Mouse (Mus musculus) midbrain, embryonic 13.5 days (tissue): ENCODE measurements around the gene Olfr93. TPM values are rescaled to one million over a fixed set of nuclear protein-coding genes. Genes with fewer than 3 reads are reported as not detected.
A peak's percentile ranks its signal among the peaks of the same experiment; 100 is the strongest.
"Not testable (repeated sequence)": the region's sequence is repeated elsewhere in the genome, so short reads cannot be mapped to it uniquely, and the experiment has no call there.

Experiments used
- ATAC-seq: fragments of 200-750 bp; cut with Nextera tagmentation; 2 replicates; pipeline ENCODE4 v1.8.0; 2017; ENCODE audit warnings: mild to moderate bottlenecking, moderate TSS enrichment, moderate library complexity
- H3K27ac ChIP-seq: fragments of 300-500 bp; sonication (generic); 2 replicates; pipeline ENCODE4 v1.5.1; 2015; ENCODE audit warnings: inconsistent platforms, mild to moderate bottlenecking, moderate library complexity
- H3K27me3 ChIP-seq: fragments of 300-500 bp; sonication (generic); 2 replicates; pipeline ENCODE4 v1.6.1; 2015; ENCODE audit warnings: mild to moderate bottlenecking, inconsistent platforms
- H3K36me3 ChIP-seq: fragments of 300-500 bp; sonication (generic); 2 replicates; pipeline ENCODE4 v1.6.1; 2015; ENCODE audit warnings: mild to moderate bottlenecking, inconsistent platforms
- H3K4me1 ChIP-seq: fragments of 300-500 bp; sonication (generic); replicated peaks from 2 replicates; pipeline ENCODE4 v1.6.1; 2015; ENCODE audit warnings: inconsistent platforms
- H3K4me2 ChIP-seq: fragments of 300-500 bp; sonication (generic); replicated peaks from 2 replicates; pipeline ENCODE4 v1.6.1; 2015; ENCODE audit warnings: moderate library complexity, mild to moderate bottlenecking, inconsistent platforms
- H3K4me3 ChIP-seq: fragments of 300-500 bp; sonication (generic); replicated peaks from 2 replicates; pipeline ENCODE4 v1.5.1; 2015; ENCODE audit warnings: mild to moderate bottlenecking, inconsistent platforms
- H3K9ac ChIP-seq: fragments of 300-500 bp; sonication (generic); replicated peaks from 2 replicates; pipeline ENCODE4 v1.6.1; 2015; ENCODE audit warnings: mild to moderate bottlenecking, inconsistent platforms
- H3K9me3 ChIP-seq: fragments of 300-500 bp; sonication (generic); 2 replicates; pipeline ENCODE4 v1.6.1; 2016; ENCODE audit warnings: mild to moderate bottlenecking, inconsistent platforms
- WGBS: fragments of 180-500 bp; shearing (Covaris S2); methylation state at CpG from one replicate; pipeline ENCODE4 v1.1.7; 2015; 5-methylcytosine and 5-hydroxymethylcytosine counted together
- polyA plus RNA-seq: library from polyadenylated mRNA; unstranded; fragments of >200 nt; fragmentation: Nextera tagmentation; extraction: Ambion mirVana; gene quantifications from 2 replicates; pipeline ENCODE4 v1.2.1, GENCODE M21; 2015

The Olfr93 gene
- polyA plus RNA-seq = not detected in 2 replicates

DNA sequence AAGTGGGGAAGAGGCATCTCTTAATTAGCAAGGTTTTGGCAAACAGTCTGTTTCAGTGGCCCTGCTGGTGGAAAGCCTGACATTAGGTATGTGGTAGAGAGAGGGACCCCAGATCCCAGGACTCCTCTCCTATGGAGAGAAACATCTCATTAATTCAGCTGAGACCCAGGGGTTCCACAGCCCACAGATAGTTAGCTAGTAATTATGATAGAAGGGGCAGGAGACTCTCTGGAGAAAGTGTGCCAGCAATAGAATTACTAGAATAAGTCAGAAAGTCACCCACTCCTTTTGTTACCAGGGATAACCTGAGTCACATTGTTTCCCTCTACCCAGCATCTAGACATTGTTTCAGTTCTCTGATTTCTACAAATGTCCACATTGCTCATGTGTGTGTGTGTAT is at the start of gene Olfr93:
TSS of gene Olfr93 (minus strand) at position 101 of the 400 bp plus-strand sequence.
- no peak for ATAC-seq
- H3K27ac ChIP-seq = no peak within 1 kb of the TSS
- H3K4me3 ChIP-seq = no peak within 1 kb of the TSS
- no peaks in the 10 kb centered on the region for H3K4me1 ChIP-seq
- no peaks in the 10 kb centered on the region for H3K9me3 ChIP-seq
- no peak within 1 kb of the TSS for H3K4me2 ChIP-seq
- no peaks in the 10 kb centered on the region for H3K36me3 ChIP-seq
- H3K27me3 ChIP-seq = no peaks in the 10 kb centered on the region
- H3K9ac ChIP-seq = no peak within 1 kb of the TSS

DNA sequence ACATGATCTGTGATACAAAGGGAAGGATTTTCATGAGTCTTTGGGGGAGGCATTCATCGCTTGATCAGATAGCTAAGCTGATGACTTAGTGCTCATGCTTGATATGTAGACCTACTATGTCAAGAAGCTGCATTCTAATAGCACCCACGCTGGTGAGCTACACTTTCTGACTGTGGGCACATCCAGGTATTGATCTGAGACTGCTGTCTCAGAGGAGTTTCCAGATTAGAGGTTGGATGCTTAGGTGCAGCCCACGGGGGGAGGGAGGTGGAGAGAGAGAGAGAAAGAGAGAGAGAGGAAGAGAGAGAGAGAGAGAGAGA is 42.6 kb upstream of the Olfr93 start:
- no peak overlapping the region for H3K4me3 ChIP-seq
- no peaks in the 10 kb centered on the region for H3K36me3 ChIP-seq
- 31% methylated on average over 3 of the region's 3 CpGs for WGBS
- no peaks in the 10 kb centered on the region for H3K4me1 ChIP-seq
- H3K9me3 ChIP-seq = no peaks in the 10 kb centered on the region
- H3K9ac ChIP-seq = no peak overlapping the region
- H3K27me3 ChIP-seq = peaks cover 4% of the 10 kb centered on the region
- H3K27ac ChIP-seq = no peak overlapping the region
- H3K4me2 ChIP-seq = no peak overlapping the region
- peak; percentile 68 for ATAC-seq

DNA sequence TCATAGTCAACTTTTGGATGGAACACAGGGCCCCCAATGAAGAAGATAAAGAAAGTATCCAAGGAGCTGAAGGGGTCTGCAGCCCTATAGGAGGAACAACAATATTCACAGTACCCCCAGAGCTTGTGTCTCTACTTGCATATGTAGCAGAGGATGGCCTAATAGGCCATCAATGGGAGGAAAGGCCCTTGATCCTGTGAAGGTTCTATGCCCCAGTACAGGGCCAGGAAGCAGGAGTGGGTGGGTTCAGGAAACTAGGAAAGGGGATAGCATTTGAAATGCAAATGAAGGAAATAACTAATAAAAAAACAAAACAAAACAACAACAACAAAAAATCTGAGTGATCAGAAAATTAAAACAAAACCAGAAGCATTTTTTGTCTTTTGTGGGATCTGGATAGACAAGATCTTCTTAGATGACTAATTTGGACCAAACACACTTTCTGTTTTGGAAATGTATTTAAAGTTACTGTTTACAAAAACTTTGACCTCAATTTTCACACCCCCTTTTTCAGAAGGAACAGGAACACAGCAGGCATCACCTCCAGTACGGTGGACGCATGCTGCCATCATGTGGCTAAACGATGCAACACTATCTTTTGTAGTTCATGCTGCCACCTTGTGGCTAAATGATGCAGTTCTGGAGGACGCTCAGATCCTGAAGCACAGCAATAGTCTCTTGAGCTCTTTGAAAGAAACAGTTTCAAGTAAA is 42.1 kb upstream of the Olfr93 start:
- WGBS = 2% methylated on average over 4 of the region's 4 CpGs

DNA sequence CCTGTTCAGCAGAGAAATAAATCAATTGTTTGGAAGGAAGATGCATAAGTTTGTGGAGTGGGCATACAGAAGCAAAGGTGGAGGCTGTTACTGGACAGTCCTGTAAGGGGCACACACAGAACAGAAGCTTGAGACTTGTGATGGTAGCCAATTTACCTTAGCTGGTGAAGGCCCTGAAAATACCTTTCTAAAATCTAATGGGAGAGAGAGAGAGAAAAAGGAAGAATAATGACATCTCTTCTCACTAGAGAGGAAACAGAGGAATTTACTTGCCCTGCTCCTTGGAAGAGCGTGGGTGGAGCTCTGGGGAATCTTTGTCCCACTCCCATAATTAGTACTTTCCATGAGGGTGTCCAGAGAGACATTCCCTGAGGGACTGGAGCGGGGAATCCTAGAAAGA is 39.6 kb upstream of the Olfr93 start, which contains the start of gene Olfr94:
TSS of gene Olfr94 (minus strand) at position 101 of the 400 bp plus-strand sequence.
- Histone ChIP-seq H3K4me1 (0 out of 2 replicates have a peak, but pooled peaks cover 6% of the 10 kb centered on the region), H3K36me3 (no peaks in the 10 kb centered on the region), H3K9ac (no peak within 1 kb of the TSS), H3K27me3 (peaks cover 32% of the 10 kb centered on the region), H3K4me2 (no peak within 1 kb of the TSS), H3K27ac (no peak within 1 kb of the TSS), H3K9me3 (no peaks in the 10 kb centered on the region), H3K4me3 (no peak within 1 kb of the TSS)
- ATAC-seq = no peak
- WGBS = 87% methylated on average over 2 of the region's 2 CpGs

More for the DNA sequence above, 42.1 kb upstream of the Olfr93 start:
- no peaks in the 10 kb centered on the region for H3K36me3 ChIP-seq
- H3K9me3 ChIP-seq = no peaks in the 10 kb centered on the region
- peak; percentile 91 for ATAC-seq
- no peak overlapping the region for H3K4me2 ChIP-seq
- H3K27me3 ChIP-seq = peaks cover 9% of the 10 kb centered on the region
- no peak overlapping the region for H3K4me3 ChIP-seq
- no peaks in the 10 kb centered on the region for H3K4me1 ChIP-seq
- H3K27ac ChIP-seq = no peak overlapping the region
- H3K9ac ChIP-seq = no peak overlapping the region

DNA sequence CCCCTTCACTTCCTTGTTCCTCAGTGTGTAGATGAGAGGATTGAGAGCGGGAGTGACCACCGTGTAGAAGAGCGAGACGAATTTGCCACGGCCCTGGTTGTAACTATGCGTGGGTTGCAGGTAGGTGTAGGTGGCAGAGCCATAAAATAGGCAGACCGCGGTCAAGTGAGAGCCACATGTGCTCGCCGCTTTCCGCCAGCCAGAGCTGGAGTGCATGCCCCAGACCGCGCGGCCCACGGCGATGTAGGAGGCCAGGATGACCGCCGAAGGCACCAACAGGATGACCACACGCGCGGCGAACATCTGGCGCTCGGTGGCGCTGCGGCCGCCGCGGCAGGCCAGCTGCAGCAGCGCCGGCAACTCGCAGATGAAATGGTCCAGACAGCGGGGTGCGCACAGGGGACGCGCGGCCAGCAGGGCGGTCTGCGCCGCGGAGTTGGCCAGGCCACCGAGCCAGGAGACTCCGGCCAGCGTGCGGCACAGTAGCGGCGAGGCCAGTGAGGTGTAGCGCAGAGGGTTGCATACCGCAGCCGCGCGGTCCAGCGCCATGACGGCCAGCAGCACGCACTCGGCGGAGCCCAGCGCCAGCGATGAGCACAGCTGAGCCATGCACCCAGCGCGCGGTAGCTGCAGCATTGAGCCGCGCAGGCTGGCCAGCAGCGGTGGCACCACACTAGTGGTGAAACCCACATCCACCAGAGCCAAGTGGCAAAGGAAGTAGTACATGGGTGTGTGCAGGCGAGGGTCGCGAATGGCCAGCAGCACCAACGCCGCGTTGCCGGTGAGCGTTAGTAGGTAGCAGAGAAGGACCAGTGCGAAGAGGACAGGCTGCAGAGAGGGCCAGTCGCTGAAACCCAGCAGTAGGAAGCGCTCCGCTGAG is 35.8 kb upstream of the Olfr93 start:
- H3K9ac ChIP-seq = peak overlapping the region; percentile 75
- H3K27me3 ChIP-seq = peaks cover 48% of the 10 kb centered on the region
- peak; percentile 96 for ATAC-seq
- peak overlapping the region; percentile 91 for H3K4me2 ChIP-seq
- peak overlapping the region; percentile 66 for H3K4me3 ChIP-seq
- H3K36me3 ChIP-seq = no peaks in the 10 kb centered on the region
- no peaks in the 10 kb centered on the region for H3K9me3 ChIP-seq
- 0 out of 2 replicates have a peak, but pooled peaks cover 6% of the 10 kb centered on the region for H3K4me1 ChIP-seq
- under 1% methylated on average over 76 of the region's 77 CpGs for WGBS
- H3K27ac ChIP-seq = peak overlapping the region; percentile 69

DNA sequence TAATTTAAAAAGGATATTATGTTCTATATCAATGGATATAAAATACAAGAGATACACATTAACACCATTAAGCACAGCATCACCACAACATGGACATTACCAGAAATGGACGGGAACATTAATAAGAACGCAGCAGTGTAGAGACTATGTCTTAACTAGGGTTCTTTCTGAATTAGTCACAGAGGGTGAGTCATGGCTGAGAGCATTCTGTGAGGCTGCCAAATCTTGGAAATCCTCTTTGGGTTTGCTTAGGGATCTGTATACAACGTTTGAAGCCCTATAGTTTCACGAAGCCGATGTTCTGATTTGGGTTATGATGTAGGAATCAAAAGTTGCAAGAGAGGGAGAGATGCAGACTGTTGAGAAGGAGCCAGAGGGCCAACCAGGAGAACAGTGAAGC is 33.5 kb upstream of the Olfr93 start:
- no peak overlapping the region for H3K4me3 ChIP-seq
- no peaks in the 10 kb centered on the region for H3K9me3 ChIP-seq
- H3K27ac ChIP-seq = no peak overlapping the region
- H3K4me2 ChIP-seq = no peak overlapping the region
- H3K36me3 ChIP-seq = no peaks in the 10 kb centered on the region
- 0 out of 2 replicates have a peak, but pooled peaks cover 6% of the 10 kb centered on the region for H3K4me1 ChIP-seq
- H3K9ac ChIP-seq = no peak overlapping the region
- peaks cover 48% of the 10 kb centered on the region for H3K27me3 ChIP-seq
- no peak for ATAC-seq
- WGBS = 93% methylated on average over 5 of the region's 5 CpGs

DNA sequence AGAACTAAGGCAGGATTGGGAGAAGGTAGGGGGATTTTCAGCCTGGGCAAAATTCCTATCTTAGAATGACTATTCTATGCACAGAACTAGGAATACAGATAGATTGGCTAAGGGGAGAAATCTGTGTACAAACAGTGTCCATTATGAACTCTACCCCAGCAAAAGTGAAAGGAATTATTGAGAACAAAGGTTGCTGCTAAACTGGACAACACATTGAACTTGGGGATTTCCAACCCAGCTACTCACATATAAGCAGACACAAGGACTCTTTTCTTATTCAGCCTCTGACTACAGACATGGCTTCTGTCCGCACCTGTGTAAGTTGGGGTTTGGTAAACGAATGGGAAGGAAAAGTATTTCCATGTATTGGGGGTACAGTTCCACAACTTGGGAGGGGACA is 32.4 kb upstream of the Olfr93 start, which contains the start of gene Ubd:
TSS of gene Ubd (plus strand) at position 237 of the 400 bp plus-strand sequence.
- no peak within 1 kb of the TSS for H3K4me2 ChIP-seq
- WGBS = 91% methylated on average over 2 of the region's 2 CpGs
- no peaks in the 10 kb centered on the region for H3K9me3 ChIP-seq
- H3K27me3 ChIP-seq = peaks cover 42% of the 10 kb centered on the region
- no peaks in the 10 kb centered on the region for H3K36me3 ChIP-seq
- ATAC-seq = no peak
- no peak within 1 kb of the TSS for H3K9ac ChIP-seq
- no peak within 1 kb of the TSS for H3K27ac ChIP-seq
- H3K4me1 ChIP-seq = 0 out of 2 replicates have a peak, but pooled peaks cover 6% of the 10 kb centered on the region
- H3K4me3 ChIP-seq = no peak within 1 kb of the TSS

DNA sequence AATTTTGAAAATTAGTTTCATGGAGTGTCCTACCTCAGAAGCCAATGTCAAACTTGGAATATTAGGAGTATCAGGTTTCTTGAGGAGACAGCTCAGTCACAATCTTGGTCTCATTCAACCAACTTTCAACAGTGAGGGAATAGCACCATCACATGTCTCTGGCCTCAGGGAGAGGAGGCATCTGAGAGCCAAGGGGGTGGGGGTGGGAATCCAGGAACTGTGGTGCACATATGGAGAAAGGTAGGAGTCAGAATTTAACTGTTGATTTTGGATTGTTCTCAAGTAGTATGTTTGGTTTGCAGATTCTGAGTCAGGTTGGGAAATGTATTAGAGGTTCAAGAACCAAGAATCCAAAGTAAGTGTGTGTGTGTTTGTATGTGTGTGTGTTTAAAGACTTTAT is 31.7 kb upstream of the Olfr93 start:
- 0 out of 2 replicates have a peak, but pooled peaks cover 6% of the 10 kb centered on the region for H3K4me1 ChIP-seq
- no peaks in the 10 kb centered on the region for H3K9me3 ChIP-seq
- no peak overlapping the region for H3K27ac ChIP-seq
- H3K4me3 ChIP-seq = no peak overlapping the region
- no peaks in the 10 kb centered on the region for H3K36me3 ChIP-seq
- no peak overlapping the region for H3K4me2 ChIP-seq
- H3K9ac ChIP-seq = no peak overlapping the region
- no peak for ATAC-seq
- H3K27me3 ChIP-seq = peaks cover 35% of the 10 kb centered on the region

DNA sequence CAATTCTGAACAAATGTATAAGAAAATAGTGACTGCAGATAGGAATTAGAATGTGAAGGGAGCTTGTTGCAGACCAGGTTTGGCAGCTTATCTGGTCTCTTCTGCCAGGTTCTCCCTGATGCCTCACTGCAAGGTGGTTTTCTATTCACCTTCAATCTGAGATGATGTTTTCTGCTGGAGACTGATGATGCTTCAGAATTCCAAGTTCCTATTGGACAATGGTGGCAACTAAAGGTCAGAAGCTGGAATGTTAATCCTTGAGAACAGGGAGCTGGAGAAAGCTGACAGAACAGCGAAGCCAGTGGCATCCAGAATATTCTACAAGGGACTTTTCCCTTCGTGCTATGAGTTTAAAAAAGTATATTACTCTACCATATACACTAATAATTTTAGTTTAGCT is 29.4 kb upstream of the Olfr93 start:
- Histone ChIP-seq H3K9ac (no peak overlapping the region), H3K4me3 (no peak overlapping the region), H3K27me3 (peaks cover 16% of the 10 kb centered on the region; the same call in 1 of the 2 replicates), H3K36me3 (no peaks in the 10 kb centered on the region), H3K27ac (no peak overlapping the region), H3K9me3 (no peaks in the 10 kb centered on the region), H3K4me1 (no peaks in the 10 kb centered on the region), H3K4me2 (no peak overlapping the region)
- WGBS = 28% methylated on average over 2 of the region's 2 CpGs
- ATAC-seq = no peak

DNA sequence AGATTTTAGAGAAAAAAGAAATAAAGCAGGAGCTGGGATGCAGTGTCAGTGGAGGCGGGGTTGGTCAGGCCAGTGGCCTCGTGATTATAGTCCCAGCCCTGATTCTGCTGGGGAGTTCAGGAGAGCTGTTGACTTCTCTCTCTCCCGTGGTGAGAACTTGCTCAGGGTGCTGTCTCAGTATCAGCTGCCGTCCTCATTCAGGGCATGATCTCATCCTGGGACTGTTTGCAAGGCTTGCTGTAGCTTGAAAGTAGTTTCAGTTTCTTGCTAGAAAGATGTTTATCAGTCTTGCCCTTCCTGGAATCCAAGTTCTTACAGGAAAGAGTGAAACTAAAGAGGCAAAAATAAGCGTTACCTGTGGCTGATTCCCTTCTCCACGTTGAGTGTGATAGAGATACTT is 24.2 kb upstream of the Olfr93 start:
- no peak overlapping the region for H3K9ac ChIP-seq
- no peak for ATAC-seq
- no peaks in the 10 kb centered on the region for H3K36me3 ChIP-seq
- H3K9me3 ChIP-seq = no peaks in the 10 kb centered on the region
- WGBS = 65% methylated on average over 6 of the region's 6 CpGs
- no peaks in the 10 kb centered on the region for H3K27me3 ChIP-seq
- no peak overlapping the region for H3K4me3 ChIP-seq
- no peak overlapping the region for H3K4me2 ChIP-seq
- no peaks in the 10 kb centered on the region for H3K4me1 ChIP-seq
- H3K27ac ChIP-seq = no peak overlapping the region

DNA sequence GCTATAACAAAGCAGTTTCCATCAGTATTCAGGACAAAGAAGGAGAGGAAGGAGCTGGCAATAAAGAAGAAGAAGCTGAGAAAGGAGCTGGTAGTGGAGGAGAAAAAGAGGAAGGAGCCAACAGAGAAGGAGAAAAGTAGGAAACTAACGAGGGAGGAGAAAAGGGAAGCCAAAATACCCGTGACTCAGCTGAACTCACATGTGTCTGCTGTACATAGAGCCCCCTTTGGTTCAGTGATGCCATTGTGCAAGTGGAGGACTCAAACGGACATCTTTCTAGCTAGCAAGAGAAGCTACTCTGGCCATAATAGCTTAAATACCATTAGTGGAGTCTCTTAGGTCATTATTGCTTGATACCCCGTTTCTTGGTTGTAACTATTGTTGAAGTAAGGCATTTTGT is 29.9 kb downstream of the Olfr93 start:
- H3K9ac ChIP-seq = not testable (repeated sequence)
- 71% methylated on average over 4 of the region's 4 CpGs for WGBS

DNA sequence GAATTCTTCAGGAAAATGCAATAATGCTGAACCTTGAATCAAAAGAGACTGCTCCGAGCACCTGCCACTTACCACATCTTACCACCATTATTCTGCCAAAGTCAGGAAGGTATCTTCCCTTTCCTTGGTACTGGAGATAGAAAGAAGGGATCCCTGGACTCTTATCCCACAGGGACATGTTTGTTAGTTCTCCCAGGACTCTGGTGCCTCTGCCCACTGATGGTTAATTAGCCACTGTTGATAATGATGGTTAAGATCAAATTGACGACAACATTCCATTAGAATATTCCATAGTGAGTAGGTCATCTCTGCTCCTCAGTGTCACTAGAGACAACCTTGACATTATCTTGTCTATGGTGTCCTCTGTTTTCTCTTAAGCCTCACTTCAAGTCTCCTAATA is 41.3 kb downstream of the Olfr93 start, which contains the start of gene Olfr92:
TSS of gene Olfr92 (minus strand) at position 101 of the 400 bp plus-strand sequence.
- no peak within 1 kb of the TSS for H3K9ac ChIP-seq
- no peak within 1 kb of the TSS for H3K27ac ChIP-seq
- H3K4me1 ChIP-seq = no peaks in the 10 kb centered on the region
- H3K4me3 ChIP-seq = no peak within 1 kb of the TSS
- H3K36me3 ChIP-seq = no peaks in the 10 kb centered on the region
- WGBS = 94% methylated on average over 2 of the region's 2 CpGs
- H3K4me2 ChIP-seq = no peak within 1 kb of the TSS
- ATAC-seq = no peak
- no peaks in the 10 kb centered on the region for H3K27me3 ChIP-seq
- no peaks in the 10 kb centered on the region for H3K9me3 ChIP-seq

More for the DNA sequence above, 29.9 kb downstream of the Olfr93 start:
- H3K27ac ChIP-seq, H3K9me3 ChIP-seq, ATAC-seq, H3K4me1 ChIP-seq, H3K4me3 ChIP-seq, H3K36me3 ChIP-seq, H3K27me3 ChIP-seq, H3K4me2 ChIP-seq: not testable (repeated sequence)
